Mouse (Mus musculus) urinary bladder, postnatal 4 days (tissue): Measurements from ENCODE around the gene Zbtb5.
"Not testable (repeated sequence)": the region's sequence is repeated elsewhere in the genome, so short reads cannot be mapped to it uniquely, and the experiment has no call there.

Experiments
- DNase-seq, 2 experiments: peaks; one replicate each; pipeline ENCODE4 v3.0.0; 2021 to 2022; ENCODE audit warnings: low spot score in 2 of 2

Gene Zbtb5

GRCm38 (mm10) chr4:44970612-44971110 lies 41.6 kb downstream of the Zbtb5 start:
- no peak for DNase-seq

GRCm38 (mm10) chr4:44970056-44970455 lies 42.2 kb downstream of the Zbtb5 start:
- DNase-seq = no peak

- DNase-seq = no peak
These were observed 44.8 kb downstream of the Zbtb5 start for GRCm38 (mm10) chr4:44967402-44967801.

GRCm38 (mm10) chr4:44965736-44966135 lies 46.5 kb downstream of the Zbtb5 start:
- no peak for DNase-seq

DNA sequence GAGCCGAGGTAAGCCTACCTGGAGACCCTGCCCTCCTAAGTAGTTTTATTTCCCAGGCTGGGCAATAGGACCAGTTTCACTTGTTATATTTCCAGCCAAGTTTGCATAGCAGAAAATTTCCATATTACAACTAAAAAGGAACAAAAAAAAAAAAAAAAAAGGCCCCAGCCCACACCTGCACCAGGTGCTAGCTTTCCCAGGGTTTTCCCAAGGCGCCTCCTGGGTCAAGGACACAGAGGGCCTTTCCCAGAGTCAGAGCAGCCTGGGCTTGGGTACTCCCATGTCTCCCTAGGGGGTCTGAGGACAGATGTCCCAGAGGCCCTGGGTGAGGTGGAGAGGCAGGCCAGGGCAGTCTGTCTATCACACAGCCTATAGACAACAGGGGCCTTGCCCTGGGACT lies 47.0 kb downstream of the Zbtb5 start:
- no peak for DNase-seq

DNA sequence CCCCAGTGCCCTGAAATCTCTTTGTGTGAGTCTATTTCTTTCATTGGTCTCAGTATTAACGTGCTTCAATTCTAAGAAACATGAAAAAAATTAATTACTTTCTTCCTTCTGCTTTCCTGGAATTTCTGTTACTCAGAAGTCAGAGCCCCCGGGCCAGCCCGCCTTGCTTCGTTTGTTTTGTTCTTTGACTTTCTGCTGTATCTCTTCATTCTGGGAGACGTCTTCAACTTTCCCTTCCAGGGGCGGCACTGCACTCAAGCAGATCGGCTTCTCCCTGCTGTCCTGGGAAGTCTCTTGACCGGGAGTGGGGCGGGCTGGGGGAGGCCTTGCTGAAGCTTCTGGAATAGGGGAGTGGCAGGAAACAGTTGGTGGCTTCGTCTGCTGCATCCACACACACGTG lies 49.1 kb downstream of the Zbtb5 start:
- DNase-seq = no peak

DNA sequence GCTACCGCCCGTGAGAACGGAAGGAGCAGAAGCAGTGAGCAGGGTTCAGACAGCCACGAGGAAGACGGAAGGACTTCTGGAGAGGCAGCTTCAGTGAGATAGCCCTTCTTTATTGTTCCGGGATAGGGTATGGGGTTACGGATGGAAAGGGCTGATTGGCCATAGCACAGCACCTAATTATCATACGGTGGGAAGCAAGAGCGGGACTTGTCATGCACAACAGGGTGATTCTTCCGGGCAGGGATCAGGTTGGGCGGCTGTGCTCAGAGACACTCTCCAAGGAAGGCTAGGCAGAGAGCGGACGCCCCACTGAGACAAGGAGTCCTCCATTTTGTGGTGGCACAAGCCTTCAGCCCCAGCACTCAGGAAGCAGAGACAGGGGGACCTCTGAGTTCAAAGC lies 53.0 kb downstream of the Zbtb5 start:
- DNase-seq = no peak

DNA sequence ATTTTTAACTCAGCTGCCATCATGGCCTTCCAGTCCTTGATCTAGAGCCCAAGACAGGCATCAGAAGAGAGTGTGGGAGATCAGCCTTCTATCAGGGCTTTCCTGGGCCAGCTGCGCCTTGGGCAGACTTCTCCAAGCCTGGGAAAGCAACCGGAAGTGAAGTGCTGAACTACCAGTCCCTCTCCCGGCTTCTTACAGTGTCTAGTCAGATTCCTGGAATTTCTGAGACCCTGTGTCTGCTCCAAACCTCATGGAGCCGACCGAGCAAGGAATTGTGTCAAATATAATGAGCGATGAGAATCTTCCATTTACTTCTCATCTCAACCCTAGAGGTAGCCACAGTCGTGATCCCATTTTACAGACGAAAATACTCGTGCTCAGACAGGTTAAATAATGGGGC lies 53.4 kb downstream of the Zbtb5 start:
- no peak for DNase-seq

DNA sequence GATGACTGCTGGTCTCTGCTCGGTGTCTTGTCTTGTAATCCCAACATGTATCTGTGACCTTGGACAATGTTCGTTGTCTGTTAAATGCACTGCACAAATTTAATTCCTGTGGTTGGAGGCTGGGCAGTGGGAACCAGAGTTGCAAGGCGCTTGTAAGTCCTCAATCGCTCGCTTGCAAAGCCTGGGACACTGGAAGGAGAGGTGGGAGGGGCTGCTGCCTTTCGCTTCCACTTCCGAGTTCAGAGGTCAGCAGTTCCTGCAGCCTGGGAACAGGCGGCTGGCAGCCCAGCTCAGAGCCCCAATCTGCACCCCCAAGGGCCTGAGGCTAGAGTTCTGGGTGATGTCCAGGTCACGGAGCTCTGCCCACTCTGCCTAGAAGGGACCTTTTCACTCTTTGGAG lies 59.2 kb downstream of the Zbtb5 start:
- DNase-seq = no peak

DNA sequence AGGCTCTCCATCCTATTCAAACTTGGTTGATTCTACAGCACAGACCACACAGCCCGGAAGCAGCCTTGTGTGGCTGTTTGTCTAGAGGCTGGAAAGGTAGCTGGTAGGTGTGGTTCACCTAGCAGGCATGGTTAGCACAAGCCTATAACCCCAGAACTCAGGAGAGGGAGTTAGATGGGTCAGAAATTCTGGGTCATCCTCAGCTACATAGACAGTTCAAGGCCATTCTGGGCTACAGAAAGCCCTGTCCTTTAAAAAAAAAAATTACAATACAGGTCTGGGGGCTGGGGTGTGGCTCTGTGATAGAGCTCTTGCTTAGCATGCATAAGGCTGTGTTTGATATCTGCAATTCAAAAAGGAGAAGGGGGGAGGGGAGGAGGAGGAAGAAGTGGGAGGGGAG lies 63.9 kb downstream of the Zbtb5 start:
- no peak for DNase-seq

- DNase-seq = no peak
These were observed 64.7 kb downstream of the Zbtb5 start for GRCm38 (mm10) chr4:44947464-44947863.

DNA sequence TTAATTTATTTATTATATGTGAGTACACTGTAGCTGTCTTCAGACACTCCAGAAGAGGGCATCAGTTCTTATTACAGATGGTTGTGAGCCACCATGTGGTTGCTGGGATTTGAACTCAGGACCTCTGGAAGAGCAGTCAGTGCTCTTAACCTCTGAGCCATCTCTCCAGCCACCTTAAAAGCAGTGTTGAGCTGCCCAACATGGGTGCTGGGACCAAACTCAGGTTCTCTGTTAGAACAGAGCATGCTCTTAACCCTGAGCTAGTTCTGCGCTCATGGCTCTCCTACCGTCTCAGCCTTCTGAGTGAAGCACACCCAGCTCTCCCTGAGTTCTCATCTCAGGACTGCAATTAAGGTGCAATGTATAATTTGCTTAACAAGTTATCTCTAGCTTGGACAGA lies 66.1 kb downstream of the Zbtb5 start:
- DNase-seq = not testable (repeated sequence)

DNA sequence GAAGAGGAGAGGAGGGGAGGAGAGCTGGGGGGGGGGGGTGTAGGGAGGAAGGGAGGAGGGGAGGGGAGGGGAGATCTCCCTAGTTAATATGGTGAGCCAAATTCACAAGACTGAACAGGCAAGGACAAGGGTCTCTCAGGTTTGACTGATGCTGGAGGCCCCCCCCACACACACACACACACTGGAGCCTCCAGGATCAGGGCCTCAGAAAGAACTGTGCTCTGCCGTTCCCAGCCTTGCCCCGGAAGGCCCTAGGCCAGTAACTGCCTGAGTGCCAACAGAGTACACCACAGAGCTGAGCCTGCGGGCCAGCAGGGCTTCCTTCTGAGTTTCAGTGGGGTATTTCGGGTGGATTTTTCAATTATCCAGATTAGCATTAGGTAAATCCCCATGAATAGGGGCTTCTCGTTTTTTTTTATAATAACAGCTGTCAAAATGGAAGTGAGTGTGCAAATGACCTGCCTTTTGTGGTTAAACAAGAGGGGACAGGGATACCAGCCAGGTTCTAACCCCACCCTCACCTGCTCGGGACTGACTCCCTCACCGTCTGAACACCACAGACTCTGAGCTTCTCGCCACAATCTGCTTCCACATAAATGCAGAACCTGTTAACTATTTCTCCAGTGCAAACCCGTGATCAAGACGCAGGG lies 67.7 kb downstream of the Zbtb5 start:
- no peak for DNase-seq

- DNase-seq = no peak
These were observed 68.7 kb downstream of the Zbtb5 start for GRCm38 (mm10) chr4:44943480-44943879.

DNA sequence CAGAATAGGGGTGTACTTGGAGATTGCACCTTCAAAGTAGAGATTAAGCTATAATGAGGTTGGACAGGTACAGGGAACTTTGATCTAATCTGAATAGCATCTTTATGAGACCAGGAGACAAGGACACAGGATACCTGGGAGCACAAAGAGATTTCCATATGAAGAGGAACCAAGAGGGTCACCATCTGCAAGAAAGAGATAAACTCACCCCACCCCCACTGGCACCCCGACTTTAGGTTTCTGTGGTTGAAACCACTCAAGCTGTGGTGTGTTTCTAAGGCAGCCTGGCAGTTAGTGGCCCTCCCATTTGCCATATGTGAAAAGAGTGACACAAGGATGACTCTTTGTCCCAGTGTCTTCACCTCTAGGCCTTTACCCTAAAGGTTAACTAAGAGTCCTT lies 70.0 kb downstream of the Zbtb5 start:
- no peak for DNase-seq
